Mouse (Mus musculus) embryonic fibroblast, embryonic 13.5 days (primary cell): ENCODE measurements at regions not wholly inside any gene's neighbourhood (a gene's known extent, or its start where the extent isn't known, plus 50 kb on each side); places are given as distances from the start of the nearest gene placed in this dataset.

ENCODE experiments used
- CTCF ChIP-seq: IDR thresholded peaks from 2 replicates; pipeline ENCODE4 v1.5.1; 2011; ENCODE audit warnings: mild to moderate bottlenecking, control low read depth, low read length, moderate library complexity, borderline replicate concordance; ENCODE audit not compliant: insufficient read depth
- POLR2A ChIP-seq: IDR thresholded peaks from 2 replicates; pipeline ENCODE4 v1.6.1; 2011; ENCODE audit warnings: low read depth, mild to moderate bottlenecking, control low read depth, low read length, moderate library complexity

GRCm38 (mm10) chr7:71488016-71488650 is 136.8 kb upstream of the Gm10295 start:
- no peak for TF ChIP-seq POLR2A
- TF ChIP-seq CTCF = no peak
